Mouse (Mus musculus) limb, embryonic 14.5 days (tissue): ENCODE data around the gene Cmtm2a. TPM values are rescaled to one million over a fixed set of nuclear protein-coding genes. Genes with fewer than 3 reads are reported as not detected.

ENCODE experiments used
- ATAC-seq: fragments of 200-750 bp; cut with Nextera tagmentation; 2 replicates; pipeline ENCODE4 v1.8.0; 2017; ENCODE audit warnings: low read depth, moderate number of reproducible peaks, moderate TSS enrichment; ENCODE audit not compliant: low FRiP score
- DNase-seq: peaks from one replicate; pipeline ENCODE4 v3.0.0-alpha.2; 2015; ENCODE audit warnings: low spot score
- H3K27ac ChIP-seq: fragments of 300-500 bp; sonication (generic); replicated peaks from 2 replicates; pipeline ENCODE4 v1.5.1; 2014; ENCODE audit warnings: low read depth, mild to moderate bottlenecking, low read length, moderate library complexity, mixed read lengths
- H3K27me3 ChIP-seq: fragments of 300-500 bp; sonication (generic); 2 replicates; pipeline ENCODE4 v1.6.1; 2014; ENCODE audit warnings: low read length, mixed read lengths; ENCODE audit not compliant: control insufficient read depth, insufficient read depth
- H3K36me3 ChIP-seq: fragments of 300-500 bp; sonication (generic); 2 replicates; pipeline ENCODE4 v1.6.1; 2014; ENCODE audit warnings: mild to moderate bottlenecking, low read length, moderate library complexity, mixed read lengths; ENCODE audit not compliant: control insufficient read depth, insufficient read depth
- H3K4me1 ChIP-seq: fragments of 300-500 bp; sonication (generic); 2 replicates; pipeline ENCODE4 v1.6.1; 2014; ENCODE audit warnings: antibody characterized with exemption, low read length, mixed read lengths; ENCODE audit not compliant: control insufficient read depth, insufficient read depth
- H3K4me2 ChIP-seq: fragments of 300-500 bp; sonication (generic); replicated peaks from 2 replicates; pipeline ENCODE4 v1.6.1; 2014; ENCODE audit warnings: low read depth, mild to moderate bottlenecking, low read length, moderate library complexity; ENCODE audit not compliant: severe bottlenecking
- H3K4me3 ChIP-seq: fragments of 300-500 bp; sonication (generic); replicated peaks from 2 replicates; pipeline ENCODE4 v1.5.1; 2014; ENCODE audit warnings: low read length
- H3K9ac ChIP-seq: fragments of 300-500 bp; sonication (generic); 2 replicates; pipeline ENCODE4 v1.6.1; 2014; ENCODE audit warnings: mild to moderate bottlenecking, low read depth, low read length, moderate library complexity; ENCODE audit not compliant: severe bottlenecking
- H3K9me3 ChIP-seq: fragments of 300-500 bp; sonication (generic); 2 replicates; pipeline ENCODE4 v1.6.1; 2016; ENCODE audit warnings: low read length; ENCODE audit not compliant: control insufficient read depth
- POLR2A ChIP-seq: fragments of 200-500 bp; IDR thresholded peaks from 2 replicates; pipeline ENCODE4 v1.8.0; 2012; ENCODE audit warnings: inconsistent platforms, mild to moderate bottlenecking, moderate library complexity, borderline replicate concordance; ENCODE audit not compliant: insufficient read depth, insufficient read length; ENCODE audit errors: extremely low read depth
- WGBS: fragments of 180-500 bp; shearing (Covaris S2); extraction: QIAGEN DNeasy Blood & Tissue Kit; methylation state at CpG from one replicate; pipeline ENCODE4 v1.1.7; 2014; 5-methylcytosine and 5-hydroxymethylcytosine counted together
- polyA plus RNA-seq, 2 experiments: library from polyadenylated mRNA; depleted of rRNA in 1 of 2; stranded (reverse) in 1 of 2; unstranded in 1 of 2; fragments of >200 nt; fragmentation: Nextera tagmentation in 1 of 2; extraction: Ambion mirVana in 1 of 2; gene quantifications; 2 replicates each; pipeline versions ENCODE4 v1.2.1 to v1.2.3; 2012 to 2014

The Cmtm2a gene
- polyA plus RNA-seq, 2 experiments = not detected

DNA sequence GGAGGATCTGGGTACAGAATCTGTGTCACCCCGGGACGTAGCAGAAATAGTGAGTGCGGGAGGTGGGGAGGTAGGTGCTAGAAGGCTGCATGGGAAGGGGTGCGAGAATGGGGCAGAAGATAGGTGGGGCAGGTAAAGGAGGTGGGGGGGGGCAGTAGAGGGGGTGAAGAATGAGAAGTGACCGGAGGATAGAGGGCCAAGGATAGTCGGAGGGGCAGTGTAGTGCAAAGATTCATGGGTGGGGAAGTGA is 46.9 kb upstream of the Cmtm2a start:
- peak overlapping the region; percentile 85 for H3K4me2 ChIP-seq
- DNase-seq (no peak), ATAC-seq (no peak)
- 2% methylated on average over 6 of the region's 6 CpGs for WGBS
- peak overlapping the region; percentile 67 for H3K4me3 ChIP-seq
- H3K9ac ChIP-seq = peak overlapping the region; percentile 89
- TF ChIP-seq POLR2A = no peak
- H3K27ac ChIP-seq = peak overlapping the region; percentile 82; the same call in 1 of the 2 replicates
- no peaks in the 10 kb centered on the region for H3K9me3 ChIP-seq
- peaks cover 8% of the 10 kb centered on the region; the same call in 1 of the 2 replicates for H3K36me3 ChIP-seq
- no peaks in the 10 kb centered on the region for H3K27me3 ChIP-seq
- H3K4me1 ChIP-seq = peaks cover 5% of the 10 kb centered on the region

- H3K27ac ChIP-seq = peak within 1 kb of the TSS; percentile 82
- peak; percentile 31 for DNase-seq
- peak within 1 kb of the TSS; percentile 89 for H3K9ac ChIP-seq
- ATAC-seq = no peak
- TF ChIP-seq POLR2A = no peak
- no peaks in the 10 kb centered on the region for H3K9me3 ChIP-seq
- H3K4me1 ChIP-seq = peaks cover 5% of the 10 kb centered on the region
- 14% methylated on average over 17 of the region's 18 CpGs for WGBS
- H3K4me3 ChIP-seq = peak within 1 kb of the TSS; percentile 67
- H3K36me3 ChIP-seq = 0 out of 2 replicates have a peak, but pooled peaks cover 3% of the 10 kb centered on the region
- peak within 1 kb of the TSS; percentile 85 for H3K4me2 ChIP-seq
- no peaks in the 10 kb centered on the region for H3K27me3 ChIP-seq
These were observed 46.4 kb upstream of the Cmtm2a start, which contains the start of gene Cmtm3 for GRCm38 (mm10) chr8:104339229-104339982. Gene Cmtm3 (plus strand): TSS chr8:104339410.

- TF ChIP-seq POLR2A = no peak
- Histone ChIP-seq H3K9ac (no peak overlapping the region), H3K4me3 (no peak overlapping the region), H3K4me1 (peaks cover 5% of the 10 kb centered on the region; the same call in 1 of the 2 replicates), H3K27me3 (no peaks in the 10 kb centered on the region), H3K4me2 (no peak overlapping the region), H3K27ac (no peak overlapping the region), H3K9me3 (no peaks in the 10 kb centered on the region), H3K36me3 (no peaks in the 10 kb centered on the region)
- 39% methylated on average over 3 of the region's 3 CpGs for WGBS
- no peak for ATAC-seq
- no peak for DNase-seq
These were observed 44.9 kb upstream of the Cmtm2a start for GRCm38 (mm10) chr8:104337890-104338289.

DNA sequence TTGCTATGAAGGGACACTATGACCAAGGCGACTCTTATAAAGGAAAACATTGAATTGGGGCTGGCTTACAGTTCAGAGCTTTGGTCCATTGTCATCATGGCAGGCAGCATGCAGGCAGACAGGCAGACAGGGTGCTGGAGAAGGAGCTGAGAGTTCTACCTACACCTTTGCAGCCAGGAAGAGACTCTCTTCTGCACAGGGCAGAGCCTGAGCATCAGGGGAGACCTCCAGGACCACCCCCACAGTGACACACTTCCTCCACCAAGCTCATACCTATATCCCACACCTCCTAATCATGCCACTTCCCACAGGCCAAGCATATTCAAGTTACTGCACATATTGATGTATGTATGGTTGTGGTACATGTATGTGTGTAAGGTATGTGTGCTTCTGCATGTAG is 43.8 kb upstream of the Cmtm2a start:
- 90% methylated on average over 1 of the region's 1 CpGs for WGBS
- Histone ChIP-seq H3K36me3 (no peaks in the 10 kb centered on the region), H3K4me2 (no peak overlapping the region), H3K27me3 (no peaks in the 10 kb centered on the region), H3K9ac (no peak overlapping the region), H3K4me3 (no peak overlapping the region), H3K9me3 (no peaks in the 10 kb centered on the region), H3K27ac (no peak overlapping the region), H3K4me1 (peaks cover 3% of the 10 kb centered on the region; the same call in 1 of the 2 replicates)
- no peak for ATAC-seq
- no peak for DNase-seq
- TF ChIP-seq POLR2A = no peak

GRCm38 (mm10) chr8:104334196-104334595 is 41.2 kb upstream of the Cmtm2a start:
- Histone ChIP-seq H3K36me3 (no peaks in the 10 kb centered on the region), H3K9me3 (no peaks in the 10 kb centered on the region), H3K27ac (no peak overlapping the region), H3K27me3 (no peaks in the 10 kb centered on the region), H3K9ac (no peak overlapping the region), H3K4me1 (no peaks in the 10 kb centered on the region), H3K4me3 (no peak overlapping the region), H3K4me2 (no peak overlapping the region)
- no peak for TF ChIP-seq POLR2A
- ATAC-seq (no peak), DNase-seq (no peak)
- 65% methylated on average over 1 of the region's 1 CpGs for WGBS
